Mouse (Mus musculus) lung, embryonic 14.5 days (tissue): ENCODE measurements around the gene Engase. TPM values are rescaled to one million over a fixed set of nuclear protein-coding genes. Genes with fewer than 3 reads are reported as not detected.
A peak's percentile ranks its signal among the peaks of the same experiment; 100 is the strongest.

Source experiments
- ATAC-seq: fragments of 200-750 bp; cut with Nextera tagmentation; 2 replicates; pipeline ENCODE4 v1.8.0; 2017; ENCODE audit warnings: mild to moderate bottlenecking, moderate TSS enrichment, moderate library complexity; ENCODE audit not compliant: insufficient read depth
- DNase-seq: peaks from one replicate; pipeline ENCODE4 v3.0.0-alpha.2; 2015
- H3K27ac ChIP-seq: fragments of 300-500 bp; sonication (generic); 2 replicates; pipeline ENCODE4 v1.5.1; 2014; ENCODE audit warnings: low read depth, mild to moderate bottlenecking, moderate library complexity
- H3K27me3 ChIP-seq: fragments of 300-500 bp; sonication (generic); 2 replicates; pipeline ENCODE4 v1.6.1; 2014; ENCODE audit warnings: low read length, control low read depth; ENCODE audit not compliant: insufficient read depth
- H3K36me3 ChIP-seq: fragments of 300-500 bp; sonication (generic); 2 replicates; pipeline ENCODE4 v1.6.1; 2014; ENCODE audit warnings: control low read depth; ENCODE audit not compliant: insufficient read depth
- H3K4me1 ChIP-seq: fragments of 300-500 bp; sonication (generic); 2 replicates; pipeline ENCODE4 v1.6.1; 2014; ENCODE audit warnings: antibody characterized with exemption, control low read depth; ENCODE audit not compliant: insufficient read depth
- H3K4me2 ChIP-seq: fragments of 300-500 bp; sonication (generic); 2 replicates; pipeline ENCODE4 v1.6.1; 2014; ENCODE audit warnings: mild to moderate bottlenecking
- H3K4me3 ChIP-seq: fragments of 300-500 bp; sonication (generic); 2 replicates; pipeline ENCODE4 v1.5.1; 2014; ENCODE audit warnings: low read depth, low read length
- H3K9ac ChIP-seq: fragments of 300-500 bp; sonication (generic); 2 replicates; pipeline ENCODE4 v1.6.1; 2014
- H3K9me3 ChIP-seq: fragments of 300-500 bp; sonication (generic); 2 replicates; pipeline ENCODE4 v1.6.1; 2016; ENCODE audit warnings: low read depth, low read length, control low read depth
- CTCF ChIP-seq: IDR thresholded peaks from 2 replicates; pipeline ENCODE4 v1.5.1; 2016; ENCODE audit warnings: antibody characterized with exemption, low read depth
- WGBS: fragments of 180-500 bp; shearing (Covaris S2); extraction: QIAGEN DNeasy Blood & Tissue Kit; methylation state at CpG from one replicate; pipeline ENCODE4 v1.1.7; 2014; 5-methylcytosine and 5-hydroxymethylcytosine counted together
- polyA plus RNA-seq: library from polyadenylated mRNA; unstranded; fragments of >200 nt; fragmentation: Nextera tagmentation; extraction: Ambion mirVana; gene quantifications from 2 replicates; pipeline ENCODE4 v1.2.1, GENCODE M21; 2014

The Engase gene
- polyA plus RNA-seq, 1 experiment from 2014 or later, result 10.5 TPM

GRCm38 (mm10) chr11:118528761-118529160 is 52.1 kb downstream of the Engase start:
- Histone ChIP-seq H3K27me3 (no peaks in the 10 kb centered on the region), H3K9me3 (no peaks in the 10 kb centered on the region), H3K4me2 (no peak overlapping the region), H3K27ac (no peak overlapping the region), H3K4me3 (no peak overlapping the region), H3K4me1 (no peaks in the 10 kb centered on the region), H3K9ac (no peak overlapping the region), H3K36me3 (no peaks in the 10 kb centered on the region)
- ATAC-seq (no peak), DNase-seq (no peak)
- TF ChIP-seq CTCF, result no peak
- 85% methylated on average over 9 of the region's 9 CpGs for WGBS

- H3K4me3 ChIP-seq, result no peak overlapping the region
- H3K27ac ChIP-seq, result no peak overlapping the region
- no peaks in the 10 kb centered on the region for H3K36me3 ChIP-seq
- ATAC-seq (no peak), DNase-seq (no peak)
- H3K27me3 ChIP-seq, result no peaks in the 10 kb centered on the region
- no peak overlapping the region for H3K9ac ChIP-seq
- no peak overlapping the region for H3K4me2 ChIP-seq
- H3K9me3 ChIP-seq, result no peaks in the 10 kb centered on the region
- no peak for TF ChIP-seq CTCF
- no peaks in the 10 kb centered on the region for H3K4me1 ChIP-seq
- 72% methylated on average over 8 of the region's 8 CpGs for WGBS
These were observed 53.7 kb downstream of the Engase start for GRCm38 (mm10) chr11:118530313-118530712.

GRCm38 (mm10) chr11:118534382-118535092 is 57.9 kb downstream of the Engase start:
- Histone ChIP-seq H3K27me3 (no peaks in the 10 kb centered on the region), H3K4me2 (no peak overlapping the region), H3K36me3 (no peaks in the 10 kb centered on the region), H3K4me1 (no peaks in the 10 kb centered on the region), H3K4me3 (no peak overlapping the region), H3K27ac (no peak overlapping the region), H3K9ac (no peak overlapping the region), H3K9me3 (no peaks in the 10 kb centered on the region)
- peak; percentile 73 for TF ChIP-seq CTCF
- DNase-seq (peak; percentile 74), ATAC-seq (peak; percentile 24; the same call in 1 of the 2 replicates)
- WGBS, result 35% methylated on average over 18 of the region's 18 CpGs

- Histone ChIP-seq H3K4me1 (no peaks in the 10 kb centered on the region), H3K4me2 (no peak overlapping the region), H3K27ac (no peak overlapping the region), H3K36me3 (no peaks in the 10 kb centered on the region), H3K27me3 (no peaks in the 10 kb centered on the region), H3K4me3 (no peak overlapping the region), H3K9me3 (no peaks in the 10 kb centered on the region), H3K9ac (no peak overlapping the region)
- WGBS, result 81% methylated on average over 11 of the region's 11 CpGs
- DNase-seq (no peak), ATAC-seq (no peak)
- no peak for TF ChIP-seq CTCF
These were observed 61.4 kb downstream of the Engase start for GRCm38 (mm10) chr11:118538008-118538407.

Other genes starting within 250 kb of the Engase start
- 10.5 and 11.5 TPM in 2 replicates for gene Cyth1, start 228.2 kb upstream of the Engase start, polyA plus RNA-seq
- gene Usp36, start 186.6 kb upstream of the Engase start, polyA plus RNA-seq, result 18.7 and 19.9 TPM in 2 replicates
- gene Cep295nl, start 134.3 kb upstream of the Engase start, polyA plus RNA-seq, result 0.57 and 0.62 TPM in 2 replicates
- 87.3 and 90.4 TPM in 2 replicates for gene Timp2, start 121.1 kb upstream of the Engase start, polyA plus RNA-seq
- 2.9 and 3.8 TPM in 2 replicates for gene Lgals3bp, start 74.7 kb upstream of the Engase start, polyA plus RNA-seq
- gene Cant1, start 57.7 kb upstream of the Engase start, polyA plus RNA-seq, result 27.7 and 31.4 TPM in 2 replicates
- 6.6 and 7.7 TPM in 2 replicates for gene C1qtnf1, start 48.6 kb upstream of the Engase start, polyA plus RNA-seq